Mouse (Mus musculus) spleen, postnatal 36 days (tissue): ENCODE measurements around the gene Trabd2b.
A peak's percentile ranks its signal among the peaks of the same experiment; 100 is the strongest.

ENCODE experiments used
- DNase-seq, 2 experiments: peaks; one replicate each; pipeline ENCODE4 v3.0.0; 2022; ENCODE audit warnings: low spot score in 2 of 2, mixed read lengths in 1 of 2

Gene Trabd2b

DNA sequence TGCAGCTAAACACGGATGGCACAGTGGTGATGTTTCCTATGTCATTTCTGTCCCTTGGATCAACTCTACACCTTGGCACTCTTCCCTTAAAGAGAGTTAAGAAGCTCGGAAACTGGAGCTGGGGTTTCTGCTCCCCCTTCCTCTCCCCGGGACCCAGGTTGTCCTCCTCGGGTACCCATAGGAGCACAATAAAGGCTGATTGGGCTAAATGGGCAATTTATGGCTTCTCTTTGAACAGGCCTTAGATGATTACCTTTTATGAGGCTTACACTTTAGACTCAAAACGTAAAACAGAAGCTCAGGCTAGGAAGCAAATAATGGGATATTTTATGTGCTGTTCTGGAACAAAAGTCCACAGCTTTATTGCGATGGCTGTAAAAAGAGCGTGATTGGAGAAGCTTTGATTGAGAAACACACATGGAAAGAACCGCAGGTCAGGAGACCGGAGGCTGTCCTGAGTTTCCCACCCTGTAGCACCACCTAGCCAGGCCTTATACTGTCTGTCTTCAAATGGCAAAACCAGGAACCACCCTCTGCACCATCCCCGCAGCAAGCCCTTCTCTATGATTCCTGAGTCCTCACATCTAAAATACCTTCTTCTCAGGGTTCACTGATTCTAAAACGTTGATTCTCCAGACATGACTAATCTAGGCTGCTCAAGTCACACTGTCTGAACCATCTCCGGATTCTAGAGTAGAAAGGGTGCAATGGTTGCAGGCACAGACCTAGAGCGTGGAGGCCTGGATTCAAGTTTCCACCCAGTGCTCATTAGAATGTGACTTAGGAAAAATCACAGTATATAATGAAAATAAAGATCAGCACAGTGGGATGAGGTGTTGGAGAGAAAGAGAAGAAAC lies 240.5 kb downstream of the Trabd2b start:
- DNase-seq = no peak

DNA sequence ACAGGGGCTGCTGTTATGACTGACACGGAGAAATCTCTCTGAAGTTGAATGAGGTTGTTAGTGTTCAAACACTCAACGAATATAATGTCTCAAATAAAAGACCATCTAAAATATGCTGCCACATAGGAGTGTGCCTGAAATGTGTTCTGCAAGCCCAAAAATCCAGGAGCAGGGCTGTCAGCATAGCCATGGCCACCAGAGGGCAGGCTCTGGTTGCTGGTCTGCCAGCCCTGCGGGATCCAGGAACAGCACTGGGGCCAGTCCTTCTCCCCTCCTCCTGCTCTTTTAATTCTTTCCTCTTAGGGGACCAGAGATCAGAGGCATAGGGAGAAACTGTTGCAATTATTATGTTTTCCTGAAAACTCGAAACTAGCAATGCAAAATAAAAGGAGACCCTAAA lies 241.2 kb downstream of the Trabd2b start:
- peak; percentile 21 to 26 for DNase-seq

DNA sequence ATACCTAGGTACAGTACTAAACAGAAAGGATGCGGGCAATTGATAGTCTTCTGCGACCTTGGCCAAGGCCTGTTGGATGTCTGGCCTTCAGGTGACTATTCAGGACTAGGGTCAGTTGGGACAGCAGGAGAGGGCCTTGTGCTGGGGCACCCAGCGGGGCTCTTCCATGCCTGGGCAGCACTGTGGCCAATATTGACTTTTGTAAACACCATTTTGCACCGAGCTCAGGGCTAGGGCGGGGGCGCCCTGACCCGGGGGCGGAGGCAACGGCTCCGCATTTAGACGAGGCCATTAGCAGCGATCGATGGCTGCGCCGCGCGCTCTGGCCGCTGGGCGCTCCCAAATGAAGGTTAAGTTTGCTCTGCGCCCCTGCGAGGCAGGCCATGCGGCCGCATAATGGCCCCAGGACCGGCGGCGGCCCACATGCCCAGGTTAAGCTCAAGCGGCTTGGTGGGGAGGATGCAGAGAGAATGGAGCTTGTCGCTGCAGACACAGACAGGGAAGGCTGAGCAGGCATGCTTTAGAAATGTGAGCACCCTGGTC lies 242.1 kb downstream of the Trabd2b start:
- DNase-seq = no peak

DNA sequence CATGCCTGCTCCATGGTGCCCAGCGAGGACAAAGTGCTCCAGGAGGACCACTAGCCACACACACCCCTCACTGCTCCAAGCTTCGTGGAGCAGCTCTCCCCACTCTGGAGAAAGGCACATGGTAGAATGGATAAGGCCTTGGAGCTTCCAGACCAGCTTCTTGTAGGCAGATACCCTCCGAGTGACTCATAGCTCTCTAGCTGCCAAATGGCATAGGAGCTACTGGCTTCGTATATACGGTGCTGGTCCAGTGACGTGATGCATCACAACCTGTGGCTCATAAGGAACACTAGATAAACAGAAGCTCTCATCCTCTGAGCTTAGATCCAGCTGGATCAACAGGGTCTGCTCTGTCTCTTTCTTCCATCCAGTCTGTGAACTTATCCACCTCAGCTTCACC lies 244.0 kb downstream of the Trabd2b start:
- no peak for DNase-seq

DNA sequence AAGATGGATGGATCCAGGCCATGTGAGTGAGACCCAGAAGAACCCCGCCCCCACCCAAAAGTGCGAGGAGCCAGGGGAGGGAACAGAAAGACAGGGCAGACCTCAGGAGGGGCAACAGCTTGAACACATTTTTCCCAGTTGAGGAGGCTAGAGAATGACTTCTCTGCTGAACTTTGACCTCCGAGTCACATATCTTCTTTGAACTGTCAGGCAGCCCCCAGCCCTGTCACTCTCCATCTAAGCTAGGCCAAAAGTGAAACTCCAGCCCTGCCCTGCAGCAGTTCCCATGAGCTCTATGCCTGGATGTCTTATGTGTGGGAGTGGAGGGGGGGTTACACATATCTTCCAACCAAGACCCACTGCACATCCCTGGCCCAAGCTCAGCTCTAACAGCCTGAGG lies 244.5 kb downstream of the Trabd2b start:
- DNase-seq = no peak

DNA sequence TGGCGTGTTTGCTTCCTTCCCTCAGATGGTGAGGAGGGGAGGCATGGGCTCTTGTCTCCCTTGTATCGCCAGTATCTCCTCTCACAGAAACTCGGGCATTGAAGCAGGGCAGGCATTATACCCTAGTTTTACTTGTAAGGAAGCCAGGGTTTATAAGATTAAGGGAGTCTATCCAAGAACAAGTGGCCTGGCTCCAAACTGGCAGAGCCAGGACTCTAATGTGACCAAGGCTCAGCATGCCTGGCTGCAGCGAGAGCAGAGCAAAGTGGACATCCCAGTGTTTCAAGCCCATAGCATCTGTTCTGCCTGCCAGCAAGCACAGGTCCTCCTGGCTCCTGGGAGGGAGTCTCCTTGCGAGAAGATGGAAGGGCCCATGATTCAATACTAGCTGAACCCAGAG lies 245.1 kb downstream of the Trabd2b start:
- no peak for DNase-seq

DNA sequence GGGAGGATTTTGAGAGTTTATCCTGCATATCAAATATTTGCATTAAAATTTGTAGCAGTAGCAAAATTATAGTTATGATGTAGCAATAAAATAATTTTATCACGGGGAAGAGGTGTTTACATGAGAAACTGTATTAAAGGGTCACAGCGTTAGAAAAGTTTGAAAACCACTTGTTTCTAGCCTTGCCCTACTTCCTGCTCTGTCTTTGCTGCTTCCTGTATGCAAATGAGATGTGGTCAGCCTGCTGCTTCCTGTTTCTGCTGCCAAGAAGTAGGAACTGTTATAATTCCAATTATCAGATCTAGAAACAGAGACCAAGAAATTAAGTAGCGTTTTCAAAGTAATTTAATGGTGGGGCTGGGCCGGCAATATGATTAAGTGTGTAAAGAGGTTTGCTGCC lies 245.9 kb downstream of the Trabd2b start:
- peak; percentile 52 to 61 for DNase-seq

DNA sequence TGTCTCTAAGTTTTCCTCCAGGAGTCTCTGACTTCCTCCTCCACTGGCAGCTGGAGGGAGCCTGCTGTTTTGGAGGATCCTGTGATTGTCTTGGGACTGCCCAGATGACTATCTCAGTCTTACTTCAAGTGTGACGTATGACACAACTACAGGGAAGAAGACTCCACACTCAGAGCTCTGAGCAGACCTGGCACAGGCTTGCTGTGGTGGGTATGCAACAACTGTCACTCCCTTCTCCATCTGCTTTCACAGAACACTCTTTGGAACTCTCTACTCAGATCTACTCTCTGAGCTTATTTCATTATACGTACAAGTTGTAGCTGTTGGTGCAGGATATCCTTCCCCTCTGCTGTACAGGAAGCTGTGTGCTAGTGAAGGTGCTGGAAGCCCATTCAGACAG lies 251.4 kb downstream of the Trabd2b start:
- no peak for DNase-seq

DNA sequence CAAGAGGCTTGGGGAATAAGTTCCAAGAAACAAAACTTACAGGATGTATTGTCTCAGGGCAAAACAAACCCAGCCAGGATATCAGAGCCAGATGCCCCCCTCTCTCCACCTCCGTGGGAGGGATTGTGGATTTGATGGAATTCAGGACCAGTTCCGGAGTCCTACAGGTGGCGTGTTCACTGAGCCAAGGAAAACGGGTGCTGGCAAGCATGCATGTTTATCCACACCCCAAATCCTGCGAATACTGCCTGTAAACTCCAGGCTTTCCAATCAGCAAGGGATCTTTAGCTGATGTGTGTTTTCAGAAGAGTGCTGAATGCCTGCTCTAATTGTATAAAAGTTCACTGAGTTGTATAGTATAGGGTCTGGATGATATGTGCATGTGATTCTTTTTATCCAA lies 253.4 kb downstream of the Trabd2b start:
- no peak for DNase-seq

DNA sequence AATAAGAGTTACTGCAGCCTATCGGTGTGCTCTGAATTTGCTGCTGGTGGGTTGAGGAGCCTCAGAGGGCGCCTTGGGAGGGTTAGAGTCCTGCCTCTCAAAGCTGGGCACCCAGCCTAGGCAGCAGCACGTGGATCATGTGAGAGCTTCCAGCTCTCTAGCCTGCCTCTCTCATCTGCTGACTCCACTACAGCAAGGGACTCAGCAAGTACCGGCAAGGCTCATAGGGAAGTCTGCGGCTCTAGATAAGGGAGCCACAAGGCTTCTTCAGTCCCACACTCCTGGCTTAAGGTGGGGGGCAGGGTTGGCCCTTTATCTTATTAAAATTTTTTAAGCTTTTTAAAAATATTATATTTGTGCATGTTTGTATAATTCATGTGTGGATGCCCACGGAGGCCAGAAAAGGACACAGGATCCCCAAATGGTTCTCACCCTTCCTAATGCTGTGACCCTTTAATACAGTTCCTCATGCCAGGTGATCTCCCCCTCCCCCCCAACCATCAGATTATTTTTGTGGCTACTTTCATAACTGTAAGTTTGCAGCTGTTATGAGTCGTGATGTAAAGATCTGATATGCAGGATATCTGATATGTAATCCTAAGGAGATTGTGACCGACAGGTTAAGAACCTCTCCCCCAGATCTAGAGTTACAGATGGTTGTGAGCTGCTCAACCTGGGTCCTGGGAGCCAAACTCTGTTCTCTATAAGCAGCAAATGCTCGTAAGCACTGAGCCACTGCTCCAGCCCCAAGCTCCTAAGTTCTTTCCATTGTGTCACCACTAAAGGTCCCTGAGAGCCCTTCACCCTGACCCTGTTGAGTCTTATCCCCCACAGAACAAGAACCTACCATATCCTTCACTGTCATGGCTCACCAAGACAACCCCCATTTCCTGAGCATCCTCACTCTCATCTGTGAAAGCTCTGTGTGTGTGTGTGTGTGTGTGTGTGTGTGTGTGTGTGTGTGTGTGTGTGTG lies 257.8 kb downstream of the Trabd2b start:
- DNase-seq = peak; percentile 10 to 13
